Mouse (Mus musculus): ENCODE data around the gene Notch3.

GRCm38 (mm10) chr17:32113255-32113522 lies 53.5 kb downstream of the Notch3 start:
- no peak for TF ChIP-seq CTCF (conservative IDR thresholded peaks at IDR 0.05; ENCODE audit: low read length)
- TF ChIP-seq NANOG (IDR thresholded peaks at IDR 0.05; ENCODE audit: borderline replicate concordance, low read length): no peak
- TF ChIP-seq POU5F1 (IDR thresholded peaks at IDR 0.05; ENCODE audit: borderline replicate concordance, low read length): no peak
